Mouse (Mus musculus) hindbrain, embryonic 12.5 days (tissue): ENCODE results near the gene C1rl. TPM values are rescaled to one million over a fixed set of nuclear protein-coding genes. Genes with fewer than 3 reads are reported as not detected.

Experiments
- ATAC-seq: fragments of 200-750 bp; cut with Nextera tagmentation; 2 replicates; pipeline ENCODE4 v1.8.0; 2017; ENCODE audit warnings: moderate TSS enrichment; ENCODE audit not compliant: low FRiP score
- H3K27ac ChIP-seq: fragments of 300-500 bp; sonication (generic); 2 replicates; pipeline ENCODE4 v1.5.1; 2016; ENCODE audit warnings: mild to moderate bottlenecking
- H3K27me3 ChIP-seq: fragments of 300-500 bp; sonication (generic); 2 replicates; pipeline ENCODE4 v1.6.1; 2016; ENCODE audit warnings: mild to moderate bottlenecking
- H3K36me3 ChIP-seq: fragments of 300-500 bp; sonication (generic); 2 replicates; pipeline ENCODE4 v1.6.1; 2016; ENCODE audit warnings: mild to moderate bottlenecking
- H3K4me1 ChIP-seq: fragments of 300-500 bp; sonication (generic); 2 replicates; pipeline ENCODE4 v1.6.1; 2016
- H3K4me2 ChIP-seq: fragments of 300-500 bp; sonication (generic); replicated peaks from 2 replicates; pipeline ENCODE4 v1.6.1; 2016; ENCODE audit warnings: mild to moderate bottlenecking
- H3K4me3 ChIP-seq: fragments of 300-500 bp; sonication (generic); 2 replicates; pipeline ENCODE4 v1.5.1; 2016; ENCODE audit warnings: mild to moderate bottlenecking
- H3K9ac ChIP-seq: fragments of 300-500 bp; sonication (generic); 2 replicates; pipeline ENCODE4 v1.6.1; 2016; ENCODE audit warnings: mild to moderate bottlenecking, moderate library complexity
- H3K9me3 ChIP-seq: fragments of 300-500 bp; sonication (generic); replicated peaks from 2 replicates; pipeline ENCODE4 v1.6.1; 2016; ENCODE audit warnings: mild to moderate bottlenecking
- WGBS: fragments of 180-500 bp; shearing (Covaris S2); methylation state at CpG from one replicate; pipeline ENCODE4 v1.1.7; 2016; 5-methylcytosine and 5-hydroxymethylcytosine counted together
- polyA plus RNA-seq: library from polyadenylated mRNA; unstranded; fragments of >200 nt; fragmentation: Nextera tagmentation; extraction: Ambion mirVana; gene quantifications from 2 replicates; pipeline ENCODE4 v1.2.1, GENCODE M21; 2016

C1rl gene
- 0.20 and 0.25 TPM in 2 replicates for polyA plus RNA-seq

DNA sequence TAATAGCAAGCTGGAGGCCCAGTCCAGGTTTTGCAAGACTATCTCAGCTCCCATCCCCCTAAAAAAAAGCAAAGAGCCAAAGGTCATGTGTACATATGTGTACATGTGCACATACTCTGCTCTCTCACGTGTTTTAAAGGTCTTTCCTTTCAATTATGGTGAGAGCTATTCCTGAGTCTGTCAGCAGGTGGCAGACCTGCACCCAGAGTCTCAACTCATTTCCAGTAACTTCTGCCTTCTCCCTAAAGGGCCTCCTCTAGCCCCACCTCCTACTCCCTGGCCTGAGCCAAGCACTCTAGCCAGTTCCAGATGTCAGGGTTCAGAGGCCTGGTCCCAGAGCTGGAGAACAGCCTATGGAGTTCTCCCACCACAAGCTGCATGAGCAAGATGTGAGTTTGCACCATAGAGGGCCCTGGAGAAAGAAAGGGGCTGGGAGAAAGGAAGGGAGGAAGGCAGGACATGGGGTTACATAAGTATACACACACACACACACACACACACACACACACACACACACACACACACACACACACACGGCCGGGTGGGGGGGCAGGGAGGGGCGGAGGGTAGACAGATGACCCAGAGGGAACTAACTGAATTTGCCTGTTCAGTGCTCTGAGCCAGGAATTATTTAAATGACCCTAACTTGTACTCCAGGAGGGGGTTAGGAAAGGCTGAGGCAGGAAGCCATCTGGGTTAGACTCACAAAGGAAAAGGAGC is at the start of gene C1rl:
Gene C1rl, plus strand, starts transcription at position 272 of the 720 bp plus-strand sequence.
- Histone ChIP-seq H3K27ac (no peak within 1 kb of the TSS), H3K36me3 (no peaks in the 10 kb centered on the region), H3K9me3 (0 out of 2 replicates have a peak, but pooled peaks cover 3% of the 10 kb centered on the region), H3K27me3 (no peaks in the 10 kb centered on the region), H3K4me2 (no peak within 1 kb of the TSS), H3K4me1 (peaks cover 2% of the 10 kb centered on the region; the same call in 1 of the 2 replicates), H3K4me3 (no peak within 1 kb of the TSS), H3K9ac (no peak within 1 kb of the TSS)
- 3% methylated on average over 1 of the region's 4 CpGs for WGBS
- ATAC-seq, result peak; percentile 73

DNA sequence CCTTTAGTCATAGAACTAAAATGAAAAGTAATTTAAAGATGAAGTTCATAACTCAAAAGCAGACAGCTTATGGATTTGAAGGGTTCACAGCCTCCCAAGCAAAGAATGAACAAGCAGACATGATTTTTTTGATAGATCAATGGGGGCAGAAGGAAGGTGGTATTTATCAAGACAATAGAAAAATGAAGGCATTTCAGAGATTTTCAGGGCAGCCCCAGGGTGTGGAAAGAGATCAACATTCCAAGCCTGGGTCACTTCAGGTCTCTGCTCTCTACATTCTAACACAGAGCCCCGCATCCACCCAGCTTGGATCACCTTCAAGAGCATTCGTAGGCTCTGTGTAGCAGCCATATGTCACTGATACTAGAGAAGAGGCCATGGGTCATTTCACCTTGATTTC is 49.6 kb upstream of the C1rl start:
- no peak overlapping the region for H3K27ac ChIP-seq
- WGBS, result 84% methylated on average over 2 of the region's 2 CpGs
- ATAC-seq, result no peak
- H3K4me3 ChIP-seq, result no peak overlapping the region
- H3K9me3 ChIP-seq, result no peaks in the 10 kb centered on the region
- H3K4me2 ChIP-seq, result no peak overlapping the region
- H3K4me1 ChIP-seq, result no peaks in the 10 kb centered on the region
- H3K9ac ChIP-seq, result no peak overlapping the region
- peaks cover 21% of the 10 kb centered on the region; the same call in 1 of the 2 replicates for H3K36me3 ChIP-seq
- no peaks in the 10 kb centered on the region for H3K27me3 ChIP-seq

DNA sequence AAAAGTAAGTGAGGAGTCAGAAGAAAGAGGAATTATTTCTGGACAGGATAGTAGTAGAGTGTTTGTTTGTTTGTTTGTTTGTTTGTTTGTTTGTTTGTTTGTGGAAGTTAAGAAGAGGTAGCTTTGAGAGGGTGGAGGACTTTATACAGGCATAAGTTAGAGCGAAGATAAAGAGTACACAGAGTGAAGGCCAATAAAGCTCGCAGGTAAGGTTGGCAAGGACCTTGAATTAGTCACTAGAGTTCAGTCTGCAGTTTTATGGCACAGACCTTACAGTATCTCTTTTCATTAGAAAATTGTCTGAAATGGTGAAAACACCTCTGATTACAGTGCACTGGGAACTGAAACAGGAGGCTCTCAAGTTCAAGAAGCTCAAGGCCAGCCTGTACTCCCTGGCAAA is 46.9 kb upstream of the C1rl start:
- ATAC-seq, result no peak
- H3K27me3 ChIP-seq, result no peaks in the 10 kb centered on the region
- no peak overlapping the region for H3K4me2 ChIP-seq
- H3K9me3 ChIP-seq, result no peaks in the 10 kb centered on the region
- 98% methylated on average over 2 of the region's 2 CpGs for WGBS
- no peak overlapping the region for H3K4me3 ChIP-seq
- H3K27ac ChIP-seq, result no peak overlapping the region
- no peaks in the 10 kb centered on the region for H3K4me1 ChIP-seq
- peaks cover 28% of the 10 kb centered on the region; the same call in 1 of the 2 replicates for H3K36me3 ChIP-seq
- H3K9ac ChIP-seq, result no peak overlapping the region

DNA sequence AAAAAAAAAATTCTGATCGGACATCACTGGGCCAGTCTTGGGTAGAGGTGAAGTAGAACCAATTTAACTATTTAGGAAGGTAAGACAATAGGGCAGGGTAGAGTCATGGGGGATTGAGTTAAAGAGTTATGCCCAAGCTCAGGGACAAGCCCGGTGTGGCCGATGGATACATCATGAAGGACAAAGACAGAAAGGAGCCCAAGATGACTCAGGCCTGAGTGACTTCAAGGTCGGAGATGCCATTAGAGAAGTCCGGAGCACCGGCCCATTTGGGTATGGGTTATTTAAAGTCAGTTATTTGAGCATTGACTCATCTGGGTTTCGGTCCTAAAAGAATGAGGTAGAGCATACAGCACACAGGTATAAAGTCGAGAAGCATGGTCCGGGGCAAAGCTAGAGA is 46.5 kb upstream of the C1rl start:
- Histone ChIP-seq H3K9me3 (no peaks in the 10 kb centered on the region), H3K27ac (no peak overlapping the region), H3K9ac (no peak overlapping the region), H3K27me3 (no peaks in the 10 kb centered on the region), H3K4me1 (no peaks in the 10 kb centered on the region), H3K4me2 (no peak overlapping the region), H3K36me3 (peaks cover 24% of the 10 kb centered on the region; the same call in 1 of the 2 replicates), H3K4me3 (no peak overlapping the region)
- 94% methylated on average over 9 of the region's 9 CpGs for WGBS
- ATAC-seq, result no peak

DNA sequence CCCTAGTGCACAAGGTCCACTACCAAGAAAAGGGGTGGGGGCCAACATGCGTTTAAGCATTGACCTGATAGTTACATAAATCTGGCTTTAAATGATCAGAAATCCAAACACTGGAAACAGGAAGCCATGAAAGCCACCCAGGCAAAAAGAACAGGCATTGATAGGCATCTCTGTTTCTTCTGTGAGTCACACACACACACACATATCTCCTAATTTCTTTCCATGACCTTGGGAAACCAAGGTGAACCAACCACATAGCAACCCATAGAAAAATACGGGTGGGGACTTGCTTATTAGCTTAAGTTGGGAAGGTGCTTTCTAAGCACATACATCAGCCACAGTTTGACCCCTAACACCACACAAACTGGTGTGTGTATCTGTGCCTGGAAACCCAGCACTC is 45.6 kb upstream of the C1rl start:
- WGBS, result 87% methylated on average over 2 of the region's 2 CpGs
- H3K36me3 ChIP-seq, result peaks cover 25% of the 10 kb centered on the region
- ATAC-seq, result no peak

DNA sequence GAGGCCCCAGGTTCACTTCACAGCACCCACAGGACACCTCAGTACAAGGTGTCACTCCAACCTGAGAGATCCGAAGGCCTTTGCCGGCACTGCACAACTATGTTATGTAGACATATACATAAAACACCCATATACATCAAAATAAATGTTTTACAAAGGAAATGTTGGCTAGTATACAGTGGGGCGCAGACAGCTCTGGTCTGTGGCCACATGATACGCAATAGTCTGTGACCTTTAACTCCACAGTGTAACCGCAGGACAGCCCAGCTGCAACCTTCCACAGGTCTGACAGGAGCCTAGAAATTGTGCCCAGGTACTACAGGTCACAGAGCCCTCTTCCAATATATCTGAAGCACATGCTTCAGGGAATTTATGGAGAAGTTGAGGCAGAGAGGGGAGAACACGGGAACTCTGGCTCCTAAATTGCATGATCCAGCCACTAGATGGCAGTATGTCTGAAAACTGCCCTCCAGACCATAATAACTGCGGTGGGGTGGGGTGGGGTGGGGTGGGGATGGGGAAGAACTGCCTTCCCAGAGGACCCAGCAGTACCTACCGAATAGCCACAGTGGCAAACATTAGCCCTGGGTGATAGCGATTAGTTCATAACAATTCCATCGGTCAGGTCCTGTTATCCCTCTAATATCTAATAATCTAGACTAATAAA is 44.6 kb upstream of the C1rl start:
- H3K4me1 ChIP-seq, result no peaks in the 10 kb centered on the region
- H3K9me3 ChIP-seq, result no peaks in the 10 kb centered on the region
- no peak overlapping the region for H3K4me2 ChIP-seq
- ATAC-seq, result 0 out of 2 replicates have a peak, but pooled peaks have one; percentile 33
- no peak overlapping the region for H3K27ac ChIP-seq
- WGBS, result 75% methylated on average over 10 of the region's 10 CpGs
- no peak overlapping the region for H3K4me3 ChIP-seq
- H3K36me3 ChIP-seq, result peaks cover 25% of the 10 kb centered on the region
- no peak overlapping the region for H3K9ac ChIP-seq
- H3K27me3 ChIP-seq, result no peaks in the 10 kb centered on the region

More for the DNA sequence above, 45.6 kb upstream of the C1rl start:
- Histone ChIP-seq H3K9me3 (no peaks in the 10 kb centered on the region), H3K4me1 (no peaks in the 10 kb centered on the region), H3K4me2 (no peak overlapping the region), H3K9ac (no peak overlapping the region), H3K27ac (no peak overlapping the region), H3K4me3 (no peak overlapping the region), H3K27me3 (no peaks in the 10 kb centered on the region)

DNA sequence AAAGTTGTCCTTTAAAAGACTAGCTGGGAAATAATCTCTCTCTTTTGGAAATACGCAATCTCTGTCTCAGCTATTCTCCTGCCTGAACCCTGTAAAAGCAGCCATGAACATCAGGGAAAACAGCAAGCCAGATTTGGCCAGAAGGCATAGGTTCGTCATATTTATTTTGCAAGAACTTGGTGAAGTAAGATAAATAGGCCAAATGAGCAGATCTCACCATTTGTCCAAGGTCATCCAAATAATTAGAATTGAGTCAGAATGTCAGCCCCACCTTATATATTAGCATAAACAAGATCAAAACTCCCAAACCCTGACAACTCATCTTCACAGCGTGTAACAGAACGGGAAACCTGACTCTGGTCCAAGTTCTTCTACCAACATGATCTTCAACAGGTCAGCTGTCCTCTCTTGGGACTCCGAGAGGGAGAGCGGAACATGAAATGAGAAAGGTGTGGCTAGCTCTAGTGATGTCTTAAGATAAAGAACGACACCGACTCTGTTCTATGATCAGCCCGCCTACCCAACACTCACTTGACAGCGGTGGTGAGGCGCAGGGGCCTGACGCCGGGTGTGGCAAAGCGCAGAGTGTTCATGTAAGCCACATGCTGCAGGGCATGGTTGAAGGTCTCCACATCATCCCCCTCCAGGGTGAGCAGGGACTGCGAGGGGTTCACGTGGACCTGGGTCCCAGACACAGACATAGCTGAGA is 43.8 kb upstream of the C1rl start:
- WGBS, result 93% methylated on average over 16 of the region's 16 CpGs
- no peak overlapping the region for H3K4me3 ChIP-seq
- no peak for ATAC-seq
- H3K36me3 ChIP-seq, result peaks cover 25% of the 10 kb centered on the region
- no peak overlapping the region for H3K27ac ChIP-seq
- no peaks in the 10 kb centered on the region for H3K4me1 ChIP-seq
- no peak overlapping the region for H3K9ac ChIP-seq
- H3K4me2 ChIP-seq, result no peak overlapping the region
- H3K27me3 ChIP-seq, result no peaks in the 10 kb centered on the region
- H3K9me3 ChIP-seq, result no peaks in the 10 kb centered on the region

DNA sequence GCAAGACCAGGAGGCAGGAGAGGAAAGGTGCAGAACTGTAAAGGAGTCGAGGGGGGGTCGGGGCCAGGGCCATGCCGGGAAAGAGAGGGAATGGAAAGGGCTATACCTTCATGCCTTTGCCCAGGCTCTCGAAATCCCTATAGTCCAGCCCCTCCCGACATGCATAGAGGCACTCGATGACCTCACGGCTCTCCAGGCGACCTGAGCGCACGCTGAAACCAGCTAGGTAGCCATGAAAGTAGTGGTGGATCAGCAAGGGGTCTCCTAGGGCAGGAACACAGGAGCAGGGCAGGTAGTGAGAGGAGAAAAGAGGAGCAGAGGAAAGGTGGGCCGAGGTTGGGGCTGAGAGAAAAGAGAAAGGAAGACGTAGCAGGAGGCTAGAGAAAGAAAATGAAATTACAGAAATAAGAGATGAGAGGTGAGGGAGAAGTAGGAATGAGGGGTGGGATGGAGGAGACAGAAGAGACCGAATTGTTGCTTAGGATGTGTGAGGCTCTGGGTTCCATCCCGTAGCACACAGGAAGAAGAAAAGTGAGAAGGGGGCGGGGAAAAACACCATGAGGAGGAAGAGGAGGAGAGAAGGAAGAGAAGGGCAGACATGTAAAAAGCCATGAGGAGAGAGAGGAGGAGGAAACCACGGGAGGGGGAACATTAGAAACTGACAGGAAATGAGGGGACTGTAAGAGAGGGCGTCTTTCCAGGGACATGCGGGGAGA is 43.1 kb upstream of the C1rl start:
- H3K27me3 ChIP-seq, result no peaks in the 10 kb centered on the region
- no peaks in the 10 kb centered on the region for H3K9me3 ChIP-seq
- H3K4me3 ChIP-seq, result no peak overlapping the region
- ATAC-seq, result no peak
- H3K4me2 ChIP-seq, result no peak overlapping the region
- peaks cover 22% of the 10 kb centered on the region for H3K36me3 ChIP-seq
- H3K27ac ChIP-seq, result no peak overlapping the region
- H3K4me1 ChIP-seq, result no peaks in the 10 kb centered on the region
- no peak overlapping the region for H3K9ac ChIP-seq
- 90% methylated on average over 18 of the region's 18 CpGs for WGBS

DNA sequence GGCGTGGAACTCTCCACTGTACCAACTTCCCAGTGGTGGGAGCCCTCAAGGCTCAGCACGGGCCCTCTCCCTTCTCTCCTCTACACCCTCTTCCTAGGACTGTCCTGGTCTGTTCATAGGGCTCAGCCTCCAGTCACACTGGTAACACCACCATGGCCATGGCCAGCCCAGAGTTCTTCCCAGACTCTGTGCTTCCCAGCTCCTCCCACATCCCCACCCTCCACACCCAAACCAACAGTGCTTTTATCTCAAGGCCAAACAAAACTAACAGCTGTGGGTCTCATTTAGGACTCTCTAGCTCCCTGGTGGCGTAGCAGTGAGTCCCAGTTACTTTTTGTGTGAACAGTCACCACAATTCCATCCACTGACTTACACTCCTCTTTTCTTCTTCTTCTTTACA is 40.9 kb upstream of the C1rl start:
- H3K27me3 ChIP-seq, result no peaks in the 10 kb centered on the region
- H3K36me3 ChIP-seq, result peaks cover 24% of the 10 kb centered on the region
- no peak for ATAC-seq
- H3K4me2 ChIP-seq, result no peak overlapping the region
- 80% methylated on average over 3 of the region's 3 CpGs for WGBS
- no peaks in the 10 kb centered on the region for H3K4me1 ChIP-seq
- no peak overlapping the region for H3K9ac ChIP-seq
- H3K4me3 ChIP-seq, result no peak overlapping the region
- no peak overlapping the region for H3K27ac ChIP-seq
- H3K9me3 ChIP-seq, result no peaks in the 10 kb centered on the region

DNA sequence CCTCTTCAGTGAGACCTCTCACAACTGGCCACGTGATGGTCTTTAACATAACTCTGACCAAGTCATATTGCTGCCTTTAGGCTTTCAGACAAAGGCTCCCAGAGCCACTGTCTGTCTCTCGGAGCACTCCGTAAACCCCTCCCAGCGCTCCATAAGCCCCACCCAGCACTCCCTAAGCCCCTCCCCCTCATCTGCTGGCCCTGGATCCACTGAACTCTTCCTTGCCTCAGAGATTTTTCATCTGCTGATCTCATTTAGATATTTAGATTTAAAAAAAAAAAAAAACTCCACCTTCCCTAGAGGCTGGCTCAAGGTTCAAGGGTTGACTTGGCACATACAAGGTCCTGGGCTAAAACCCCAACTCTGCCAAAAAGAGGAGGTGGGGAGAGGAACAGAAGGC is 39.2 kb upstream of the C1rl start:
- H3K9me3 ChIP-seq, result no peaks in the 10 kb centered on the region
- H3K9ac ChIP-seq, result no peak overlapping the region
- H3K4me3 ChIP-seq, result no peak overlapping the region
- no peak overlapping the region for H3K4me2 ChIP-seq
- 45% methylated on average over 4 of the region's 4 CpGs for whole genome bisulfite sequencing
- no peaks in the 10 kb centered on the region for H3K27me3 ChIP-seq
- ATAC-seq, result no peak
- no peak overlapping the region for H3K27ac ChIP-seq
- H3K4me1 ChIP-seq, result no peaks in the 10 kb centered on the region
- H3K36me3 ChIP-seq, result peaks cover 28% of the 10 kb centered on the region

DNA sequence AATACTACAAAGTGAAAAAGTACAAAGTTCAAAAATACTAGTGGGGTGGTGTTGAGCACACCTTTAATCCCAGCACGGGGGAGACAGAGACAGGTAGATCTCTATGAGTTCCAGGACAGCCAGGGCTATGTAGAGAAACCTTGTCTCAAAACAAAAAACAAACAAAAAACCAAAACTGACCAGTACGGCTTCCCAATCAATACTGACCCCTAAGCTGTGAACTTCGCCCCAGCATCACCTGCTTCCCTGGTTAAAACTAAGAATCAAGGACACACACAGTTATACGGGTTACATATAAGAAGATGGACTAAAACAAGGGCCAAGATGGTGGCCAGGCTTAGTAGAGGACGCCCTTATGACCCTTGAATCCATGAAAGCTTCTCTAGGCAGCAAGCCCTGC is 36.7 kb upstream of the C1rl start:
- ATAC-seq, result no peak
- no peak overlapping the region for H3K4me3 ChIP-seq
- no peak overlapping the region for H3K27ac ChIP-seq
- no peaks in the 10 kb centered on the region for H3K9me3 ChIP-seq
- no peak overlapping the region for H3K4me2 ChIP-seq
- peaks cover 25% of the 10 kb centered on the region for H3K36me3 ChIP-seq
- H3K27me3 ChIP-seq, result no peaks in the 10 kb centered on the region
- H3K4me1 ChIP-seq, result no peaks in the 10 kb centered on the region
- 93% methylated on average over 5 of the region's 5 CpGs for WGBS
- H3K9ac ChIP-seq, result no peak overlapping the region

DNA sequence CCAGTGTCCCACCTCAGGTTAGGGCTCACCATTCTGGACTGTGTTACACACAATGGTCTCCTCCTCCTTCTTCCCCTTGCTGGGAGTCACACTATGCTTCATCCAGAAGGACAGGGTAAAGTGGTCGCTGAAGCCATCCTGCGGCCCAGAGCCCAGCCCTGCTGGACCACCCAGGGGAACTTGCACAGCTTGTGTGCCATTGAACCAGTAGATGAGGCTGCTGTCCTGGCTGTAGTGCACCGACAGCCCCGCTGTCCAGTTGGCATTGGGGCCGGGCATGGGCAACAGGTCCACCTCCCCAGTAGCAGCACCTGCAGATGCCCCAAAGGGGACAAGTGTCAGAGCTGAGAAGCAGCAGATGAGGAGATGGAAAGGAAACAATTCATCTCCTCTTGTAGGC is 35.1 kb upstream of the C1rl start:
- Histone ChIP-seq H3K4me1 (peaks cover 7% of the 10 kb centered on the region; the same call in 1 of the 2 replicates), H3K9ac (no peak overlapping the region), H3K4me3 (no peak overlapping the region), H3K27ac (no peak overlapping the region), H3K36me3 (peaks cover 25% of the 10 kb centered on the region; the same call in 1 of the 2 replicates), H3K4me2 (no peak overlapping the region), H3K9me3 (no peaks in the 10 kb centered on the region), H3K27me3 (no peaks in the 10 kb centered on the region)
- no peak for ATAC-seq
- WGBS, result 89% methylated on average over 5 of the region's 5 CpGs
